Mouse (Mus musculus) embryonic fibroblast, embryonic 13.5 days (primary cell): ENCODE results near the gene Socs4.

Experiments used
- CTCF ChIP-seq: IDR thresholded peaks from 2 replicates; pipeline ENCODE4 v1.5.1; 2011; ENCODE audit warnings: mild to moderate bottlenecking, control low read depth, low read length, moderate library complexity, borderline replicate concordance; ENCODE audit not compliant: insufficient read depth
- POLR2A ChIP-seq: IDR thresholded peaks from 2 replicates; pipeline ENCODE4 v1.6.1; 2011; ENCODE audit warnings: low read depth, mild to moderate bottlenecking, control low read depth, low read length, moderate library complexity

DNA sequence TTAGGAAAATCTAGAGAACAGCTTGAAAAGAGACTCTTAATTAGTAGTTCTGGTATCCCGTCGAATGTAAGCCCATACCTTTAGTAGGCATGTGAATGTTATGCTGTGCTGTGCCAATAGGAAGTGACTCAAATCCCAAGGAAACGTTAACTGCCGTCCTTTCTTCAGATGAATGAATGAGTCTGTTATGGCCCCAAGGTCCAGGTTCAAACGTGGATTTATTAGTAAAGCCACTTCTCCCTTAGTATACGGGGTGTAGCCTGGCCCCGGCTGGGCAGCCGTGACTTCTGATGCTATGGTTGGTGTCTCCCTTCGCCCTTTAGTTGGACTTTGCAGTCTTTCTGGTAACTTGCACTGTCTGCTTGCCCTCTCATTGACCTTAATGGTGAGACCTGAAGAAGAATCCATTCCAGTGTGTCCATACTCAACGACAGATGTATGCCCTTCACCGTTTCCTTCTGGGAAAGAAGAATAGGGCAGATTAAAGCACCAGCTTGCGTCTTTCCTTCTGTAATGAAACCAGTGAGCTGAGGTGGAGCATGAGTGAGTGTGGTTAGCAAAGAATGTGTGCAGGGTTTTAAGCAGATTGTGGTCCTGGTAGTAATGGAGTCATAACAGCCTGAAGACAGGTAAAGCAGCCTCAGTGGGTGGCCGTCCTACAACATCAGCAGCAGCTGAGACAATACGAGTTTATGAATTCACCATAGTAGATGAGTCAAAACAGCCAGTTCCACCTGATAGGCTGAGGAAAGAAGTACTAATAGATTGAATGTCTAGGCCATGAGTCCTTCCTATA is 26.4 kb downstream of the Socs4 start:
- no peak for TF ChIP-seq POLR2A
- TF ChIP-seq CTCF: no peak
